Mouse (Mus musculus) testis, adult 2 months (tissue): ENCODE results near the gene Mdh2.

Experiments used
- CTCF ChIP-seq: fragments of 200-500 bp; IDR thresholded peaks from 2 replicates; pipeline ENCODE4 v1.5.1; 2012; ENCODE audit warnings: low read depth, mild to moderate bottlenecking, inconsistent platforms, low read length, moderate library complexity; ENCODE audit not compliant: control insufficient read depth, insufficient read depth, insufficient replicate concordance
- POLR2A ChIP-seq: fragments of 200-500 bp; IDR thresholded peaks from 2 replicates; pipeline ENCODE4 v1.6.1; 2012; ENCODE audit warnings: low read depth, mild to moderate bottlenecking, inconsistent platforms, low read length, moderate library complexity; ENCODE audit not compliant: control insufficient read depth

DNA sequence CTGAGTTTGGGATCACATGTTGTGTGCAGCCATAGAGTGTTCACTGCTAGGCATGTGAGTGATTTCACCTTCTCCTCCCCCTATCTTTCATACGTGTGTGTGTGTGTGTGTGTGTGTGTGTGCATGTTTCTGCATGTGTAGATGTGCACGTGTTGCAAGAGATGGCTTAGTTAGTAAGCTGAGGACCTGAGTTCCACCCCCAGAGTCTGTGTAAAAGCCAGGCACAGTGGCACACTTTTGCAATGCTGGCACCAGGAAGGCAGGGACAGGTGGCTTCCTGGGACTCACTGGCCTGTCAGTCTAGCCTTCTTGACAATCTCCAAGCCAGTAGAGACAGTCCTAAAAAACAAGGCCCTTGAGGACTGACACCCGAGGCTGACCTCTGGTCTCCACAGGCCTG lies 13.3 kb upstream of the Mdh2 start:
- TF ChIP-seq POLR2A: no peak
- no peak for TF ChIP-seq CTCF
